Mouse (Mus musculus): ENCODE data around the gene Cpxm2. TPM values are rescaled to one million over a fixed set of nuclear protein-coding genes. Genes with fewer than 3 reads are reported as not detected.

Gene Cpxm2
- polyA plus RNA-seq, 1 experiment from 2014 or later: 15.3 TPM

DNA sequence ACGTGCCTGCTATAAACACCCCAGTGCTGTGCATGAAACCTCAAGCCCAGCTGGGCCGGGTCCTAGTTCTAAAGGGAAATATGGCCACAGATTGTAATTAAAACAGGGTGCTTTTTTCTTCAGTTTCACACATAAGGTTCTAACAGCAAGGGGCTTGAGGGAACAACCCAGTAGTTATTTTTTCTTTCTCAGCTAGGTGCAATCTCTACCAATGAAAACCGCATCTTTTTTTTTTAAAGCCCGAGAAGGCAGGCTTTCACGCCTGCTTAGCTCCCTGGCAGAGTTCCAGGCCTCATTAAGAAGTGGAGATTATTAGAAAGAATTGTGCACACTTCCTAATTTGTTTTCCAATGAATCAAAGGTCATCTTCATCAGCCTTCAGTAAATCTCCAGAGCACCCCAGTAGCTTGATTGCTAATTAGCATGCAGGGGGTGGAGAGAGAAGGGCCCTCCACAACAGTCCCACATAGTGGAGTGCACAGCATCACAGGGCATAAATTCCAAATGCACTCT, 29.4 kb upstream of the Cpxm2 start:
- Histone ChIP-seq H3K9me3 (ENCODE audit: control insufficient read depth, low read length) (no peaks in the 10 kb centered on the region), H3K36me3 (ENCODE audit: control insufficient read depth, insufficient read depth, low read length) (no peaks in the 10 kb centered on the region), H3K4me2 (ENCODE audit: low read depth, low read length) (no peak overlapping the region), H3K4me3 (ENCODE audit: low read depth, low read length) (no peak overlapping the region), H3K4me1 (ENCODE audit: control insufficient read depth, insufficient read depth, low read length) (peaks cover 16% of the 10 kb centered on the region), H3K27ac (replicated peaks; ENCODE audit: low read depth, low read length) (no peak overlapping the region), H3K9ac (ENCODE audit: low read depth, low read length) (no peak overlapping the region), H3K27me3 (replicated peaks; ENCODE audit: control insufficient read depth, insufficient read depth, low read length) (no peaks in the 10 kb centered on the region)
- ATAC-seq (ENCODE audit: low read depth): no peak
- WGBS: 51% methylated on average over 5 of the region's 5 CpGs
- DNase-seq (ENCODE audit: low spot score): peak; percentile 33

DNA sequence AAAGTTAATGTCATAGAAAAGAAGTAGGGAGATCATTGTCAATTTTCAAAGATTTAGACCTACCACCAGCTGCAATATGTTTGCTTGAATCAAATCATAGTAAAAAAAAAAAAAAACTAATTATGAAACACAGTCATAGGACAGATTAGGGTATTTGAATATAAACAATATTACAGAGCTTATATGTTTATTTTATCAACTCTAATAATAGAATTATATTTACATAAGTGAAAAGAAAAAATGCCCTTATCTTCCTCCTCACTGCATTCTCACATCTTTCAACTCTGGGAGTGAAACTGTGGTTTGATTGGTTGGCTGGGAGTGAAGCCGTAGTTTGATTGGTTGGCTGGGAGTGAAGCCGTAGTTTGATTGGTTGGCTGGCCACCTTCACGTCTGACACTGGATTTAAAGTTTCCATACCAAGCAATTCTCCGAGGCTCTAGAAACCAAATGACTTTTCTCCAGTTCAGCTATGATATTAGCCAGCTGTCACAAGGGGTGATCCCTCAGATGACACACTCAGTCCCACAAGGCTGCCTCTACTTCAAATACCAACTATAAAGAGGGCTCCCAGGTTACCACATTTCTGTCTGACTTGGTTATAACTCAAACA, 27.2 kb upstream of the Cpxm2 start:
- Histone ChIP-seq H3K4me1 (ENCODE audit: control insufficient read depth, insufficient read depth, low read length) (peaks cover 3% of the 10 kb centered on the region; the same call in 1 of the 2 replicates), H3K9ac (ENCODE audit: low read depth, low read length) (no peak overlapping the region), H3K27ac (replicated peaks; ENCODE audit: low read depth, low read length) (no peak overlapping the region), H3K4me3 (ENCODE audit: low read depth, low read length) (no peak overlapping the region), H3K27me3 (replicated peaks; ENCODE audit: control insufficient read depth, insufficient read depth, low read length) (no peaks in the 10 kb centered on the region; the same call in 1 of the 2 replicates), H3K36me3 (ENCODE audit: control insufficient read depth, insufficient read depth, low read length) (no peaks in the 10 kb centered on the region), H3K9me3 (ENCODE audit: control insufficient read depth, low read length) (no peaks in the 10 kb centered on the region), H3K4me2 (ENCODE audit: low read depth, low read length) (no peak overlapping the region)
- no peak for ATAC-seq (ENCODE audit: low read depth)
- 87% methylated on average over 4 of the region's 4 CpGs for WGBS
- no peak for DNase-seq (ENCODE audit: low spot score)

DNA sequence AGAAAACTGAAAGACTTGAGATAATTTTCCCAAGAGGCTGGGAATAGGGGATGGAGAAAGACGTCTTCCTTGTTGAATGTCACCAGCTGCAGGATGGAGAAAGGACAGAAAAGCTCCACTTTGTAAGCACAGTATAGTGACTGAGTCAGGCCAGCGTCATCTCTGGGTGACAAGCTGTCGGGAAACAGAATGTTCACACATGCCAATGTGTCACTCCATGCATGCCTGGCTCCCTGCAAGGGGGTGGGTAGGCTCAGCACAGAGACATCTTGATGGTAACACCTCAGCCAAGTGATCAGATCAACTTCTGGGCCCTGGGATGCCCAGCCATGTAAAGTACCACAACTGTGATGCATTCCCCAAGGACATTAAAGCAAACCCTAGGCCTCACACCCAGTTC, 26.5 kb upstream of the Cpxm2 start:
- DNase-seq (ENCODE audit: low spot score): no peak
- no peak for ATAC-seq (ENCODE audit: low read depth)
- Histone ChIP-seq H3K9ac (ENCODE audit: low read depth, low read length) (no peak overlapping the region), H3K4me3 (ENCODE audit: low read depth, low read length) (no peak overlapping the region), H3K27ac (replicated peaks; ENCODE audit: low read depth, low read length) (no peak overlapping the region), H3K27me3 (replicated peaks; ENCODE audit: control insufficient read depth, insufficient read depth, low read length) (no peaks in the 10 kb centered on the region; the same call in 1 of the 2 replicates), H3K4me1 (ENCODE audit: control insufficient read depth, insufficient read depth, low read length) (no peaks in the 10 kb centered on the region), H3K9me3 (ENCODE audit: control insufficient read depth, low read length) (no peaks in the 10 kb centered on the region), H3K4me2 (ENCODE audit: low read depth, low read length) (no peak overlapping the region), H3K36me3 (ENCODE audit: control insufficient read depth, insufficient read depth, low read length) (no peaks in the 10 kb centered on the region)
- WGBS: 89% methylated on average over 3 of the region's 3 CpGs

DNA sequence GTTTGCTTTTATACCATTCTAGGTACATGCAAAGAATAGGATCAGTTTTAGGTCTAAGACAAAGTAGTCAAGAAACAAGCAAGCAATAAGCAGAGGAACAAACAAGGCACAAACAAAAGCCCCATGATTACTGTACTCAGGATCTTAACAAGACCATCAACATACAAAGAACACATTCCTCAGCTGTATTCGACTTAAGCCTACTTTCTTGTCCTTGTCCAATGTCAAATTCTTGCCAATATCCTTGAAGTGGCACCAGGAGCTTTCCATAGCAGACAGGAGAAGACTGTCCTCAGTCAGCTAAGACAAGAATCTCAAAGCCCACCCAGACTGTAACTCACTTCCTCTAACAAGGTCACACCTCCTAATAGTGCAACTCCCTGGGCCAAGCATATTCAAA, 24.5 kb upstream of the Cpxm2 start:
- no peak for ATAC-seq (ENCODE audit: low read depth)
- H3K36me3 ChIP-seq (ENCODE audit: control insufficient read depth, insufficient read depth, low read length): no peaks in the 10 kb centered on the region
- no peaks in the 10 kb centered on the region for H3K9me3 ChIP-seq (ENCODE audit: control insufficient read depth, low read length)
- no peaks in the 10 kb centered on the region; the same call in 1 of the 2 replicates for H3K27me3 ChIP-seq (replicated peaks; ENCODE audit: control insufficient read depth, insufficient read depth, low read length)
- no peak for DNase-seq (ENCODE audit: low spot score)
- no peak overlapping the region for H3K4me2 ChIP-seq (ENCODE audit: low read depth, low read length)
- H3K4me3 ChIP-seq (ENCODE audit: low read depth, low read length): no peak overlapping the region
- H3K4me1 ChIP-seq (ENCODE audit: control insufficient read depth, insufficient read depth, low read length): no peaks in the 10 kb centered on the region
- WGBS: 52% methylated on average over 1 of the region's 1 CpGs
- H3K27ac ChIP-seq (replicated peaks; ENCODE audit: low read depth, low read length): no peak overlapping the region
- no peak overlapping the region for H3K9ac ChIP-seq (ENCODE audit: low read depth, low read length)

DNA sequence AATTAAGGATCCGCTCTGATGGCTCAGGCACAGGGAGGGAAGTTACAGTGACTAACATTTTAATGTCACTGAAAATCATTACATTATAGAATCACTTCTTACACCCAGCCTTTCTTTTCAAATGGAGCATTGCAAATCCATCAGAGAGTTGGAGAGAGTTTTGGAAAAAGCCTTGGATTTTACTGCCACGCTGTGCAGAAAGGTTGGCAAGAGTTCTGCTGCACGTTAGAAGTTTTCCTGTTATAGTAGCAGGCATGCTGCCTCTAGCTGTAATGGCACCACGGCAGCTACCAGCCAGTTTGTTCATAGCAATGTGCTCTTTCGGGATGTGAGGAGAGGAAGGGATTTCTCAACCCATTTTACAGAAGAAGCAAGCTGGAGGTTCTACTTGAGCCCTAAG, 20.2 kb upstream of the Cpxm2 start:
- H3K27me3 ChIP-seq (replicated peaks; ENCODE audit: control insufficient read depth, insufficient read depth, low read length): no peaks in the 10 kb centered on the region; the same call in 1 of the 2 replicates
- DNase-seq (ENCODE audit: low spot score): no peak

DNA sequence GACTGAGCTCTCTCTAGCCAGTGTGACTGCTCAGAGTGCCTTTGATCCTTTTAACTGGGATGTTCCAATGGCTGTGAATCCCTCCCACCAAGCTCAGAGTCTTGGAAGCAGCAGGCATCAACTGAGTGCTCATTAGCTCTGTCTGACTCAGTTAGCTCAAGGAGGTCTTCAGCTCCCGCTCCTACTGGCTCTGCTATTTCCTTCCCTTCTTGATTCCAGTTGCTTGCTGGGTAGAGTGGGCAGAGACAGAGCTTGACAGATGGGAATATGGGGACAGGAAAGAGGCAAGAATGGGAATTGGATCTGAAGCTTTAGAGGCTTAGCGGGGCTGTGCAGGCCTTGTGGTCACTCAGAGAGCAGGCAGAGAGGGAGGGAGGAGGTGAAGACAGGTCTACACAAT, 19.8 kb upstream of the Cpxm2 start:
- H3K36me3 ChIP-seq (ENCODE audit: control insufficient read depth, insufficient read depth, low read length): no peaks in the 10 kb centered on the region
- WGBS: 70% methylated on average over 2 of the region's 2 CpGs

More for the DNA sequence above, 20.2 kb upstream of the Cpxm2 start:
- no peak overlapping the region for H3K27ac ChIP-seq (replicated peaks; ENCODE audit: low read depth, low read length)
- WGBS: 77% methylated on average over 5 of the region's 5 CpGs
- no peaks in the 10 kb centered on the region for H3K36me3 ChIP-seq (ENCODE audit: control insufficient read depth, insufficient read depth, low read length)
- no peak for ATAC-seq (ENCODE audit: low read depth)
- no peak overlapping the region for H3K4me3 ChIP-seq (ENCODE audit: low read depth, low read length)
- H3K9me3 ChIP-seq (ENCODE audit: control insufficient read depth, low read length): peaks cover 5% of the 10 kb centered on the region
- H3K9ac ChIP-seq (ENCODE audit: low read depth, low read length): no peak overlapping the region
- no peak overlapping the region for H3K4me2 ChIP-seq (ENCODE audit: low read depth, low read length)
- no peaks in the 10 kb centered on the region for H3K4me1 ChIP-seq (ENCODE audit: control insufficient read depth, insufficient read depth, low read length)

DNA sequence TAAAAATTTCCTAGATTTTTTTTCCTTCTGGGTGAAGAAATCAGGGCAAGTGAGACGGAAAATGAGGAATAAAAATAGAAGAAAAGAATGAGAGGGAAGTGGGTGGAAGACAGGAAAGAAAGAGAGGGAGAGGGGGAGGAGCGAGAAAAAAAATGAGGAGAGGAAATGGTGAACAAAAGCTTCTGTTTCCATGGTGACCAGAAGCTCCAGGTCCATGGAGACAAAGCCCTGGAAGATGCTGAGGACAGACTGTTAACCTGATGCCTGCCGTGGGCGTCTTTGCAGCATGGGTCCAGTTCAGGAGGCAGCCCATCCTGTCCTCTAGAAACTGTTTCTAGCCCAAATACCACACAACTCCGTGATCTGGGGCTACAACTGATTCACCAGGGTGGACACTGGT, 17.7 kb upstream of the Cpxm2 start:
- ATAC-seq (ENCODE audit: low read depth) (no peak), DNase-seq (ENCODE audit: low spot score) (no peak)
- no peaks in the 10 kb centered on the region for H3K36me3 ChIP-seq (ENCODE audit: control insufficient read depth, insufficient read depth, low read length)
- no peaks in the 10 kb centered on the region for H3K4me1 ChIP-seq (ENCODE audit: control insufficient read depth, insufficient read depth, low read length)
- H3K27ac ChIP-seq (replicated peaks; ENCODE audit: low read depth, low read length): no peak overlapping the region
- WGBS: 78% methylated on average over 5 of the region's 5 CpGs
- peaks cover 5% of the 10 kb centered on the region for H3K9me3 ChIP-seq (ENCODE audit: control insufficient read depth, low read length)
- no peak overlapping the region for H3K4me3 ChIP-seq (ENCODE audit: low read depth, low read length)
- H3K4me2 ChIP-seq (ENCODE audit: low read depth, low read length): no peak overlapping the region
- no peak overlapping the region for H3K9ac ChIP-seq (ENCODE audit: low read depth, low read length)
- H3K27me3 ChIP-seq (replicated peaks; ENCODE audit: control insufficient read depth, insufficient read depth, low read length): no peaks in the 10 kb centered on the region

More for the DNA sequence above, 19.8 kb upstream of the Cpxm2 start:
- H3K4me3 ChIP-seq (ENCODE audit: low read depth, low read length): no peak overlapping the region
- H3K4me1 ChIP-seq (ENCODE audit: control insufficient read depth, insufficient read depth, low read length): no peaks in the 10 kb centered on the region
- no peak overlapping the region for H3K4me2 ChIP-seq (ENCODE audit: low read depth, low read length)
- H3K9me3 ChIP-seq (ENCODE audit: control insufficient read depth, low read length): peaks cover 5% of the 10 kb centered on the region
- H3K27ac ChIP-seq (replicated peaks; ENCODE audit: low read depth, low read length): no peak overlapping the region
- H3K9ac ChIP-seq (ENCODE audit: low read depth, low read length): no peak overlapping the region
- ATAC-seq (ENCODE audit: low read depth): no peak
- no peaks in the 10 kb centered on the region; the same call in 1 of the 2 replicates for H3K27me3 ChIP-seq (replicated peaks; ENCODE audit: control insufficient read depth, insufficient read depth, low read length)
- DNase-seq (ENCODE audit: low spot score): no peak

DNA sequence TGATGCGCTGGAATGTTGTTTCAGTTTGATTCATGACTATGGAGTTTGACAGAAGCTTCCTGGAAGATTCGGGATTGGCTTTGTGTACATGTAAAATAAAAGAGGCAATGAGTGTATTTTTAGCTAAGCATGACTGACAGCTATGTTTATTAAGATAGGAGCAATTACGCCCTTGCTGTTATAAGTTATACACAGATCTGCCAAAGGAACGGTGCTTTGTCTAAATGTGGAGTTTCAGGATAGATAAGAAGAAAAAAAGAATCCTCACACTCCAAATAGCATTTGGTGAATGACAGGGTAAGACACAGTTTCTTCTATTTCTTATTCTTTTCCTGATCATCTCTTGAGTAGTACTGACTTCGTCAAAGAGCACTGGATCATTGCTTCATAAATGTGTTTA, 17.2 kb upstream of the Cpxm2 start:
- Histone ChIP-seq H3K36me3 (ENCODE audit: control insufficient read depth, insufficient read depth, low read length) (no peaks in the 10 kb centered on the region), H3K4me2 (ENCODE audit: low read depth, low read length) (no peak overlapping the region), H3K27ac (replicated peaks; ENCODE audit: low read depth, low read length) (no peak overlapping the region), H3K4me3 (ENCODE audit: low read depth, low read length) (no peak overlapping the region), H3K9ac (ENCODE audit: low read depth, low read length) (no peak overlapping the region), H3K4me1 (ENCODE audit: control insufficient read depth, insufficient read depth, low read length) (no peaks in the 10 kb centered on the region), H3K27me3 (replicated peaks; ENCODE audit: control insufficient read depth, insufficient read depth, low read length) (no peaks in the 10 kb centered on the region), H3K9me3 (ENCODE audit: control insufficient read depth, low read length) (peaks cover 5% of the 10 kb centered on the region)
- 71% methylated on average over 5 of the region's 5 CpGs for WGBS
- ATAC-seq (ENCODE audit: low read depth) (no peak), DNase-seq (ENCODE audit: low spot score) (no peak)

Measured in embryonic facial prominence, embryonic 14.5 days (tissue).